Mouse (Mus musculus): ENCODE results near the gene Ptpn5. TPM values are rescaled to one million over a fixed set of nuclear protein-coding genes. Genes with fewer than 3 reads are reported as not detected.

The Ptpn5 gene
- total and polyA plus RNA-seq, 3 experiments = not detected

- peak overlapping the region; percentile 26 for H3K27ac ChIP-seq
- peak; percentile 60 to 77 for DNase-seq
- peaks cover 14% of the 10 kb centered on the region for H3K4me1 ChIP-seq (ENCODE audit: control insufficient read depth, insufficient read depth, low read length)
- intact Hi-C loops (cut with DNase I) = no loop called here
- WGBS = 66% methylated on average over 2 of the region's 2 CpGs
- TF ChIP-seq CTCF (IDR thresholded peaks at IDR 0.05) (no peak), EP300 (IDR thresholded peaks at IDR 0.05; ENCODE audit: insufficient read depth, low read depth, low read length) (peak; percentile 17; the same call in 1 of the 2 replicates)
- H3K4me3 ChIP-seq = no peak overlapping the region
- no peaks in the 10 kb centered on the region for H3K79me2 ChIP-seq (replicated peaks; ENCODE audit: control insufficient read depth, insufficient read depth, low read length)
- no peak overlapping the region for H3K9ac ChIP-seq (ENCODE audit: low read depth, low read length)
- no peaks in the 10 kb centered on the region for H3K27me3 ChIP-seq (ENCODE audit: control insufficient read depth, insufficient read depth, low read length)
- H3K36me3 ChIP-seq (ENCODE audit: control insufficient read depth, insufficient read depth, low read length) = no peaks in the 10 kb centered on the region; the same call in 1 of the 2 replicates
Measured at GRCm38 (mm10) chr7:47054666-47055065, 78.8 kb downstream of the Ptpn5 start.

DNA sequence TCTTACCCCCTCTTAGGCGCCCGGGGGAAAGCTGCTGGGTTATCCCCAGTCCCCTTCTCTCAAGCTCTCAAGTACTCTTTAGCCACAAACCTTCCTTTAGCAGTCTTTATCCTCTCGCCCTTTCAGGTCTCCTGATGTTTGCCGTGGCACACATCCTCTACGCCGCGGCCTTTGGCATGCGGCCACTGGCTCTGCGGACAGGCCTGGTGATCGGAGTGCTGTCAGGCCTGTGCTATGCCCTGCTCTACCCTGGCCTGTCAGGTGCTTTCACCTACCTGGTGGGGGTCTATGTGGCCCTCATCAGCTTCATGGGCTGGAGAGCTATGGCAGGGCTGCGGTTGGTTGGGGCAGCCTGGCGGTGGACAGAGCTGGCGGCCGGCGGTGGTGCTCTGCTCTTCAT, 80.2 kb downstream of the Ptpn5 start:
- Histone ChIP-seq H3K27me3 (ENCODE audit: control insufficient read depth, insufficient read depth, low read length) (no peaks in the 10 kb centered on the region), H3K4me1 (ENCODE audit: control insufficient read depth, insufficient read depth, low read length) (peaks cover 14% of the 10 kb centered on the region), H3K27ac (peak overlapping the region; percentile 99), H3K36me3 (ENCODE audit: control insufficient read depth, insufficient read depth, low read length) (no peaks in the 10 kb centered on the region; the same call in 1 of the 2 replicates), H3K79me2 (replicated peaks; ENCODE audit: control insufficient read depth, insufficient read depth, low read length) (no peaks in the 10 kb centered on the region), H3K9ac (ENCODE audit: low read depth, low read length) (no peak overlapping the region), H3K4me3 (no peak overlapping the region)
- peak; percentile 56 to 58 for DNase-seq
- 67% methylated on average over 15 of the region's 15 CpGs for WGBS
- TF ChIP-seq CTCF (IDR thresholded peaks at IDR 0.05) = no peak
- no peak for TF ChIP-seq EP300 (IDR thresholded peaks at IDR 0.05; ENCODE audit: insufficient read depth, low read depth, low read length)
- TF ChIP-seq POLR2A (IDR thresholded peaks at IDR 0.05; ENCODE audit: insufficient read depth, low read depth, low read length) = no peak
- intact Hi-C loops (cut with DNase I) = loop anchor here (2.0 kb wide), 1 partner anchor 30 kb away; no protein-coding TSS in a partner anchor

- WGBS = 4% methylated on average over 3 of the region's 3 CpGs
- Histone ChIP-seq H3K27me3 (ENCODE audit: control insufficient read depth, insufficient read depth, low read length) (no peaks in the 10 kb centered on the region), H3K27ac (peak overlapping the region; percentile 99), H3K4me1 (ENCODE audit: control insufficient read depth, insufficient read depth, low read length) (peaks cover 14% of the 10 kb centered on the region), H3K79me2 (replicated peaks; ENCODE audit: control insufficient read depth, insufficient read depth, low read length) (no peaks in the 10 kb centered on the region), H3K36me3 (ENCODE audit: control insufficient read depth, insufficient read depth, low read length) (no peaks in the 10 kb centered on the region; the same call in 1 of the 2 replicates), H3K4me3 (no peak overlapping the region), H3K9ac (ENCODE audit: low read depth, low read length) (peak overlapping the region; percentile 1; the same call in 1 of the 2 replicates)
- DNase-seq = peak; percentile 67 to 73
- 0 out of 2 replicates have a peak, but pooled peaks have one; percentile 37 for TF ChIP-seq EP300 (IDR thresholded peaks at IDR 0.05; ENCODE audit: insufficient read depth, low read depth, low read length)
- TF ChIP-seq POLR2A (IDR thresholded peaks at IDR 0.05; ENCODE audit: insufficient read depth, low read depth, low read length) = no peak
- TF ChIP-seq CTCF (IDR thresholded peaks at IDR 0.05) = peak; percentile 12; the same call in 1 of the 2 replicates
- intact Hi-C loops (cut with DNase I) = loop anchor here (2.0 kb wide), 1 partner anchor 29 kb away; no protein-coding TSS in a partner anchor
Measured at GRCm38 (mm10) chr7:47052276-47052675, 81.2 kb downstream of the Ptpn5 start.

- H3K36me3 ChIP-seq (ENCODE audit: control insufficient read depth, insufficient read depth, low read length) = no peaks in the 10 kb centered on the region; the same call in 1 of the 2 replicates
- H3K79me2 ChIP-seq (replicated peaks; ENCODE audit: control insufficient read depth, insufficient read depth, low read length) = no peaks in the 10 kb centered on the region
- peak; percentile 59 to 78 for DNase-seq
- H3K27me3 ChIP-seq (ENCODE audit: control insufficient read depth, insufficient read depth, low read length) = no peaks in the 10 kb centered on the region
- TF ChIP-seq POLR2A (IDR thresholded peaks at IDR 0.05; ENCODE audit: insufficient read depth, low read depth, low read length) = no peak
- no peak for TF ChIP-seq CTCF (IDR thresholded peaks at IDR 0.05)
- TF ChIP-seq EP300 (IDR thresholded peaks at IDR 0.05; ENCODE audit: insufficient read depth, low read depth, low read length) = 0 out of 2 replicates have a peak, but pooled peaks have one; percentile 24
- peaks cover 14% of the 10 kb centered on the region for H3K4me1 ChIP-seq (ENCODE audit: control insufficient read depth, insufficient read depth, low read length)
- H3K9ac ChIP-seq (ENCODE audit: low read depth, low read length) = peak overlapping the region; percentile 89; the same call in 1 of the 2 replicates
- peak overlapping the region; percentile 22 for H3K4me3 ChIP-seq
- intact Hi-C loops (cut with DNase I) = loop anchor here (2.0 kb wide), 2 partner anchors 29 kb away; no protein-coding TSS in a partner anchor
- 5% methylated on average over 2 of the region's 2 CpGs for WGBS
- peak overlapping the region; percentile 99 for H3K27ac ChIP-seq
Measured at GRCm38 (mm10) chr7:47051404-47052151, 81.9 kb downstream of the Ptpn5 start.

GRCm38 (mm10) chr7:47050766-47051165, 82.7 kb downstream of the Ptpn5 start:
- peak overlapping the region; percentile 98 for H3K4me3 ChIP-seq
- no peak for DNase-seq
- intact Hi-C loops (cut with DNase I) = loop anchor here (2.0 kb wide), 1 partner anchor 30 kb away; no protein-coding TSS in a partner anchor
- no peaks in the 10 kb centered on the region for H3K79me2 ChIP-seq (replicated peaks; ENCODE audit: control insufficient read depth, insufficient read depth, low read length)
- H3K36me3 ChIP-seq (ENCODE audit: control insufficient read depth, insufficient read depth, low read length) = no peaks in the 10 kb centered on the region; the same call in 1 of the 2 replicates
- peak overlapping the region; percentile 89 for H3K9ac ChIP-seq (ENCODE audit: low read depth, low read length)
- no peaks in the 10 kb centered on the region for H3K27me3 ChIP-seq (ENCODE audit: control insufficient read depth, insufficient read depth, low read length)
- TF ChIP-seq CTCF (IDR thresholded peaks at IDR 0.05) = no peak
- TF ChIP-seq POLR2A (IDR thresholded peaks at IDR 0.05; ENCODE audit: insufficient read depth, low read depth, low read length) = no peak
- TF ChIP-seq EP300 (IDR thresholded peaks at IDR 0.05; ENCODE audit: insufficient read depth, low read depth, low read length) = no peak
- H3K4me1 ChIP-seq (ENCODE audit: control insufficient read depth, insufficient read depth, low read length) = peaks cover 14% of the 10 kb centered on the region
- peak overlapping the region; percentile 99 for H3K27ac ChIP-seq
- 0% methylated on average over 34 of the region's 34 CpGs for WGBS
